Mouse (Mus musculus) E14TG2a.4 (cell line): ENCODE data around the gene Pdk2.
"Not testable (repeated sequence)": the region's sequence is repeated elsewhere in the genome, so short reads cannot be mapped to it uniquely, and the experiment has no call there.

ENCODE experiments used
- CTCF ChIP-seq: conservative IDR thresholded peaks from 2 replicates; pipeline ENCODE4 v1.5.1; 2014; ENCODE audit warnings: low read length
- NANOG ChIP-seq: IDR thresholded peaks from 2 replicates; pipeline ENCODE4 v1.6.1; 2014; ENCODE audit warnings: borderline replicate concordance, low read length, mixed read lengths
- POU5F1 ChIP-seq: IDR thresholded peaks from 2 replicates; pipeline ENCODE4 v1.6.1; 2014; ENCODE audit warnings: low read length, borderline replicate concordance

DNA sequence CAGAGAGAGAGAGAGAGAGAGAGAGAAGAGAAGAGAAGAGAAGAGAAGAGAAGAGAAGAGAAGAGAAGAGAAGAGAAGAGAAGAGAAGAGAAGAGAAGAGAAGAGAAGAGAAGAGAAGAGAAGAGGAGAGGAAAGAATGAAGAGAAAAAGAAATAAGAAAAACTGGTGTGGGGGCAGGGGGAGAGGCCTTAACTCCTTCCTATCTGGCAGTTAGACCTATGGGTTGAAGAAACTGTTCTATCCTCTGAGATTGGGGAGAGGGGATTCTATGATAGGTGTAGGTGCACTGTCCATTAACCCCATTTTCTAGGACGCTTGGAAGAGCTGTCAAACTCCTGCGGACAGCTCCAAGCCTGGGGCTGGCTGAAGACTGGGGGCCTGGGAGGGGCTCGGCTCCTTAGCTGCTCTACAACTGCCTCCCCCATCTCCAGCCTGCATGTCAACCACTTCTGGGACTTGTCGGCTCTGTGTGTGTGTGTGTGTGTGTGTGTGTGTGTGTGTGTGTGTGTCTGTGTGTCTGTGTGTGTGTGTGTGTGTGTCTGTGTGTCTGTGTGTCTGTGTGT lies 30.2 kb downstream of the Pdk2 start:
- not testable (repeated sequence) for TF ChIP-seq CTCF, POU5F1, NANOG
